Mouse (Mus musculus): ENCODE measurements at regions not wholly inside any gene's neighbourhood (a gene's known extent, or its start where the extent isn't known, plus 50 kb on each side); places are given as distances from the start of the nearest gene placed in this dataset.

DNA sequence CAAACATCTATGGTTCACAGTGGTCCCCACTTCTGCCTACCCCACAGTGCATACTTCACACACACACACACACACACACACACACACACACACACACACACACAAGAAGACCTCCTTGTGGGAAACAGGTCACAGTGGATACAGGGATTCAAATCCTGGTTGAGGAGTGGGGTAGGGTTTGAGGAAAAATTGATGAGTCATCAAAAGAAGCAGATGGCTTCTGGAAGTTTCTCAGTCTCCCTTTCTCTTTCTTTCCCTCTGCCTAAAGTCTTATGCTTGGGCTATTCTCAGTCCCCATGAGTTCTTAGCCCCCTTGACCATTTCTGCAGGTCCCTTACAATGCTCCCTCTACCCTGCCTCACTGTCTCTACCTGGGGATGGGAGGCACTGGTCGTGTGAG is 56.4 kb downstream of the Rassf10 start:
- ATAC-seq (replicated peaks; ENCODE audit: low read depth, poor library complexity, severe bottlenecking), result no peak

DNA sequence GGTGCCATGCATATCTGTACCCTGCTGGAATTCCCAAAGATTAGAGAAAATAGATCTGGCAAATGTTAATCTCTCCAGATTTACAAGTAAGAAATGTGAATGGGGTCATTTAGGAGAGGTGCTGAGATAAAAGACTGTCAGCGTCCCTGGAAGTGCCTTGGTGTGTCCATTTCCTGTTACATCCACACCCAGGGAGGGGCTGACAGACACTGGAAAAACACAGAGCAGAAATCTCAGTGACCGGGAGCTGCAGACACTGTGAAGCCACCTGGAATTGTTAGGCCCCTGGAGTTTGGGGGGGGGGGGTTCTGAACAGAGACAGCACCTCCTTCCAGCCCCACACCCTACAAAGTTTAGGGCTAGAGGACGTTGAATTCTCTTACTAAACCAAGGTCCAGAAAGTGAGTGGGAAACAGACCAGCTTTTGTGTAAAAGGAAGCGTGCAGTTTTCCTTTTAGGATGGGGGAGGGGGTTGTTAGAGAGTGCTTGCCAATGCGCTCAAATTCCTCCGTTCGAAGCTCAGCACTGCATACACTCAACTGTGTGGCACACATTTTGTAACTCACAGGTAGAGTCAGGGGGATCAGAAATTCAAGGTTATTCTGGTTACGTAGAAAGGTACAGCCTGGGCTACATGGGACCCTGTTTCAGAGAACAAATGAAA is 63.5 kb downstream of the Rassf10 start:
- ATAC-seq (replicated peaks; ENCODE audit: low read depth, poor library complexity, severe bottlenecking), result no peak

DNA sequence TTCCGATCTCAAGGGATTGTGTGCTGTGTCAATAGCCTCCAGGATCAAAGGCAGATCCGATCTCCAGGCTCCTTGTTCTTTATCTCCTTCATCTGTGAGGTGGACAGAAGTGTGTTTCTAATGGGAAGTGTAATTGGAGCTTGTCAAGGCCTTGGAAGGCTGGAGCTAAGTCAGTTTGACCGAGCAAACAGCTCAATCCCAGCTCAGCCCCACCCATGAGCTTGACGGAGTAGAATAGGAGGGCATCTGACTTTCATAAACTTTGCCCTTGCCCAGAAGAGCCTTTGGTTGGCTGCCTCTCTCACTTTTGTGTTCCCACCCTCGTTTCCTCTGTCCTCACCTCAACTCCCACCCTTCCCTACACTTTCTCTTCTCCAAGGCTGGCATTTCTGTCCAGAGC is 67.7 kb downstream of the Rassf10 start:
- no peak for ATAC-seq (replicated peaks; ENCODE audit: low read depth, poor library complexity, severe bottlenecking)

DNA sequence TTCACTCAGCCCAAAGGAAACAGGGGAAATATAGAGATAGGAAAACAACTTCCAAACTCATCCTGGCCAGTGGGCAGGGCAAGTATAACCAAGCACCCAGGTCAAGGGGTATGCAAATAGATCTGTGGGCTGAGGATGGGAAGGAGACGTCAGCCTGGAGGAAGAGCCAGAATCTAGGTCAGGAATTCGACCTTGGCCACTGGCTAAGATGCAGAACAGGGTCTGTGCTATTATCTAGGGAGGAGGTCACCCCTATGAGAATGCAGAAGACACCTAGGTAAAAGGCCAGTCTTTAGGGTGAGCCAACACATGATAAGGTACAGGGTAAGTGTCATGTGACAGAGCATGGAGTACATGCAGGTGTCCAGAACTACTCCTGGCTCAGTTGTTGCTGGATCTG is 68.8 kb downstream of the Rassf10 start:
- ATAC-seq (replicated peaks; ENCODE audit: low read depth, poor library complexity, severe bottlenecking), result no peak

DNA sequence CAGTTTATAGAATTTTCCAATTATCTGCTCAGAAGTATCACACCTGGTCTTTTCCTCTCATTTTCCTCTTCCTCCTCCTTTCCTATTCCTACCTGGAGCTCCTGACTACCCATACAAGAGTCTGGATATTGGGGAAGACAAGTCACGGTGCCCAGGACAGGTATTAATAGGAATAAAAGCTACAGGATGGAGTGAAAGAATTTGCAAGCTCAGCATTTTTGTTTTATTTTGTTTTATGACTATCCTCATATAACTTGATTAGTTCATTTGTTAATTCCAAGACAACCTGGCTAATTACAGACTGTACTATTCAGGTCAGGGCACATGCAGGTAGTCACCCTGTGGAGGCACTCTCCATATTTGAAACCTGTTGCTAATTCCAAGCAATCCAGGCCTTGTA is 72.0 kb downstream of the Rassf10 start:
- no peak for ATAC-seq (replicated peaks; ENCODE audit: low read depth, poor library complexity, severe bottlenecking)

DNA sequence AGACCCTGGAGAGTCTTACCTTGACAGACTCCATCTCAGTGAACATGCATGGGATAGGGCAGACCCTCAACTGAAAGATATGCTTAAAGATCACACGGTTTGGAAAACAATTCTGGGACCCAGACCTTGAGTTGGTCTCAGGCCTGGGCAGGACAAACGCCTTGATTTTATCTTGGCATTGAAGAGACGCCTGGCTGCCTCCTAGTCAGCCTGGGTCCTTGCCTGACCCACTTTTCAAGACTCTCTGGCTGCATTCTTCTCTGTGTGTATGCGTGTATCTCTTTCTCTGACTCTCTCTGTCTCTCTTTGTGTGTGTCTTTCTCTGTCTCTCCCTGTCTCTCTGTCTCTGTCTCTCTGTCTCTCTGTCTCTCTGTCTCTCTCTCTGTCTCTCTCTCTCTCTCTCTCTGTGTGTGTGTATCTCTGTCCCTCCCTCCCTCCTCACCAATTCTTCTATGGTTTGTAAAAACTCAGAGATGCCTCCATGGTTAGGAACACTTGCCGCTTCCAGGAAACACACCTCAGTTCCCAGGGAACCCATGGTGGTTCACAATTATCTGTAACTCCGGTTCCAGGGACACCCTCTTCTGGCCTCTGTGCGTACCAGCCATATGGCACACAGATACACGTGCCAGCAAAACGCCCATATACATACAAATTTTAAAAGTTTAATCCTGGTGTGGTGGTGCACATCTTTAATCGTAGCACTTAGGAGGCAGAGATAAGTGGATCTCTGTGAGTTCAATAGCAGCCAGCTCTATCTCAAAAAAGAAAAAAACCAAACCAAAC is 72.7 kb downstream of the Rassf10 start:
- no peak for ATAC-seq (replicated peaks; ENCODE audit: low read depth, poor library complexity, severe bottlenecking)

DNA sequence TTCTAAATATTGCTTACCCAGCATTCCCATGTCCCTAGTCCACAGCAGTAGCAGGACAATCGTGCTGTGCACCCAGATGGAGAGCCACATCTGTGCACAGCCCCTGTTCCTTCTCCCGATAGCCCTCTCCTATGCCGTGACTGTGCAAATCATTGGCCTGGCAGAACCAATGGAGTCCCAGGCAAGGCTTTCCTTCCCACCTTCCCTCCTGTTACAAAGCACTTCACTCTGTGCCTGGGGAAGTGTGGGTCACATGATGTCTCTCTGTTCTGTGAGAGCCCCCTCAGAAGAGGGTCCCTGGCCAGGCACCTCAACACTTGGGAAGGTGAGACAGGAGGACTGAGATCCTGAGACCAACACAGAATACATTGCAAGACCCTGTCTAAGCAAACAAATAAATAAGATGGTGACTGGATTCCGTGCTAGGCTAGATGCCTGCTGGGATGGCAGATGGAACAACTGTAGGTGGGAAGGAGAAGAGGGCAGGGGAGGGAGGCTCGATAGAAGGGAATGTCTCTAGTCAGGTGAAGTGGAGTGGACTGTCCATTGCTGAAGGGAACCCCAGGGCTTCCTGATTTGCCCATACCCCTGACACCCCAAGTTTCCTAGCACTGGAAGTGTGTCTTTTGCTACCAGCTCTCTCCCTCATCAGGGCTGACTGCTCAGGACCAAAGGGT is 73.5 kb downstream of the Rassf10 start:
- no peak for ATAC-seq (replicated peaks; ENCODE audit: low read depth, poor library complexity, severe bottlenecking)

DNA sequence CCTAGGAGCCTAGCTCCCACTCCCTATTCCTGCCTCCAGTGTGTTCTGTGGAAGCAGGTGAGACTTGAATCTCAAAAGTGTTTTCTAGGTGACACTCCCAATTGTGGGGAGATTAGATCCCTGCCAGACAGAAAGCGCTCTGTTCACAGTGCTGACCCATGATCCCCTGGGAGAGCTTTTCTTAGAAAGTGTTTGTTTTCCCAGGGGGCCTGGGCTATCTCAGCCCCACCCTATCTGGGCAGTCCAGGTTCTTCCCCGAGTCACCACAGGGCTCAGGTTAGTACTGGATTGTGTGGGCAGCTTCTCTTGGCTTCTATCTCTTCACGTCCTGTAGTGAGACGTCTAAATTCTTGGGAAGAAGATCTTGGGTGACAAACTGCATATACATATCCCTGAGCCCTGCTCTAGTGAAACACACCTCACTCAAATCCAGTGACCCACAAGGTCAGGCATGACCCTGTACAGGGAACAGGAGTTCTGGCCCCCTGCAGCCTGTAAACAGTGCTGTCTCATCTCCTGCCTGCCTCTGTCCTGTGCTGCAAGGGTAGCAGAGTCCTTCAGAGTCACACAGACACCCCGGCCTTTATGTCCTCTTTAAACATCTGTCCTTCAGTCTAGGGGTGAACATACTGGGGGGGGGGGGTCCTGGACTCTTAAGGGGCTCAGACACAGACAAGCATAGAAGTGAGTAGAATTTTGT is 76.4 kb downstream of the Rassf10 start:
- ATAC-seq (replicated peaks; ENCODE audit: low read depth, poor library complexity, severe bottlenecking), result no peak

DNA sequence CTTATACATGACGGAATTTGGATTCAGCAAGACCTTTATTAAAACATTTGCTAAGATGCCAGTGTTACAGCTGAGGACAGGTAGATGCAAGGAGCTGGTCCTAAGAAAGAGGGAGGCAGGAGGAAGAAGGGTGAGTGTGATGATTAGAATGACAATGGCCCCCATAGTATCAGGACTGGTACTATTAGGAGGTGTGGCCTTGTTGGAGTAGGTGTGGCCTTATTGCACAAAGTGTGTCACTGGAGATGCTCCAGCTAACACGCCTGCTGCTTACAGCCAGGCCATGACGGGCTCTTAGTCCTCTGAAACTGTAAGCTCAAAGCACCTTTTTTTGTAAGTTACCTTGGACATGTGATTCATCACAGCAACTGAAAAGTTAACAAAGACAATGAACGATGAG is 82.0 kb downstream of the Rassf10 start:
- ATAC-seq (replicated peaks; ENCODE audit: low read depth, poor library complexity, severe bottlenecking), result no peak

DNA sequence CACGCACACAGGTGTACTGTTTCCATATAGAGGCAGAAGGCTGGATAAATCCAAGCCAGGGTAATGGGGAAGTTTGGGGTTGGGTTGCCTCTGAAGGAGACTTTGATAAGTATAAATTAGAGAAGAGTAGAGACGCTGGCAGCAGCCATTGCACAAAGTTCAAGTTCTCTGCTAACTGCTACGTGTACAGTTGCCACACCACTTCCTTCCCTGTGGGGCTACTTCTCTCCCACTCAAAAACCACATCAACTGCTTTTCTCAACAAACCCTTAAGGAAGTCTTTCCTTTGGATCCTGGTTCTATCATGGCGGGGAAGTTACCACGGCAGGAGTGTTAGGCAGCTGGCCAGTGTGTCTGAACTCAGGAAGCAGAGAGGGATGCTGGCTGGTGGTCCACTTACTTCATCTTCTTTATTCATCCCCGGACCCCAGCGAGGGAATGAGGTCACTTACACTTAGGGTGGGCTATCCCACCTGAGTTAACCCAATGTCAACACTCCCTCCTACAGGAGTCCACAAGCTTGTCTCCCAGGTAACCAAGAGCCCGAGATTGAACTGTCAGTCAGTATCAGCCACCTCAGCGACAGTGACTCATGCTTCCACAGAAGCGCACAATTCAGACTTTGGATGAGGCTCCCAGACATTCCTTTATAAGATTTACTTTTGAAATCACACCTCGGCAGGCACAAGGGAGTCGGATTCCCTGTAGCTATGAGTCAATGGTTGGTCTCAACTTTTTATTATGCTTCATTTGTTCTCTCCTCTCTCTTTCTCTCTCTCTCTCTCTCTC is 84.3 kb downstream of the Rassf10 start:
- ATAC-seq (replicated peaks; ENCODE audit: low read depth, poor library complexity, severe bottlenecking), result peak; percentile 85

DNA sequence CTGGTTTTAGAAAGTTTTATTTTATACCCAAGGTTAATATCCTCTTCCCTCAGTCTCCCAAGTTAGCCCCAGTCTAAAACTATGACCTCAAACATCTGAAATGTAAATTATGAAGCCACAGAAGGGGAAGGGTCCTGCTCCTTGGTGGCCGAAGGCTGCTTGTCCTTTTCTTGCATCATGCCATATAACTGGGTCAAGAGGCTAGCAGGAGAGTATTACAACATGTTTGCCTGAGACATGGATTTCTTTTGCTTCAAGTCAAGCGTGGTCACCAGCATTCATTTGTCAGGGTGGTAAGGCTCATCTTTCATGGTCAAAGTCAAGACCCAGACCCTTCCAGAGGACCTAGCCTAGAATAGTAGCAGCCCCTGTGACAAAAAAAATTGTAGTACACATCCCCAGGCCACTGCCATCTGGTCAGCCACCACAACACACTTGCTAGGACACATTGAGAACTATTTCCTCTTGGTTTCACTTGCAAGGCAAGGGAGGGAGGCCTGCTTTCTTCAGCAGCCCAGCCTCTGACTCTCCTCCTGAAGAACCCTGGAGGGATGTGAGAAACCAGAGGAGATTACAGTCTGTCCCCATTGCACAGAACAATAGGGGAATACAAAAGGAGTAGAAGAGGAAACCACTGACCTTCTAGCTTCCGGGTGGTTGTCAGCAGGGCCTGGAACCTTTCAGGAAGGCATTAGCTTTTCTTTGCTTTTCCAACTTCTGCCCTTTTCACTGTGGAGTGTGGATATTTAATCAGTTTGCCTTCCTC is 85.3 kb downstream of the Rassf10 start:
- ATAC-seq (replicated peaks; ENCODE audit: low read depth, poor library complexity, severe bottlenecking), result 0 out of 2 replicates have a peak, but pooled peaks have one; percentile 9

DNA sequence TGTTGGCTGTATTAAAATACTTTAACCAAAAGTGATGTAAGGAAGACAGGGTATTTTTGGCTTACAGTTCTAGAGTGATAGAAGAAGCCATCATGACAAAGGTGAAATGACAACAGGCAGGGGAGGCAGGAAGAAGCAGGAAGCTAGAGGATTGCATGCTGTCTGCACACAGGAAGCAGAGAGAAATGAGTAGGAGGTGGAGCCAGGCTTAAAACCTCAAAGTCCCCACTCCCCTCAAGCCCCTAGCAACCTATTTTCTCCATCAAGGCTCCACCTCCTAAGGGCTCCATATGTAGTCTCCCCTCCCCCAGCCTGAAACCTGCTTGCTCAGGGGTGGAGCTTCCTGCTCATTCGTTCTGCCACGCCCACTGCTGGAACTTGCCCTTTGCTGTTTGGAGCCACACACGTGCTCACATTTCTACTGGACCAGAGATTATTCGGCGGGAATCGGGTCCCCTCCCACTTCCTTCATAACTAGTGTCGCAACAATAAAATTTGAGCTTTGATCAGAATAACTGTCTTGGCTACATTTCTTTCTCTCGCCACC is 91.9 kb downstream of the Rassf10 start:
- peak; percentile 82 for ATAC-seq (replicated peaks; ENCODE audit: low read depth, poor library complexity, severe bottlenecking)

DNA sequence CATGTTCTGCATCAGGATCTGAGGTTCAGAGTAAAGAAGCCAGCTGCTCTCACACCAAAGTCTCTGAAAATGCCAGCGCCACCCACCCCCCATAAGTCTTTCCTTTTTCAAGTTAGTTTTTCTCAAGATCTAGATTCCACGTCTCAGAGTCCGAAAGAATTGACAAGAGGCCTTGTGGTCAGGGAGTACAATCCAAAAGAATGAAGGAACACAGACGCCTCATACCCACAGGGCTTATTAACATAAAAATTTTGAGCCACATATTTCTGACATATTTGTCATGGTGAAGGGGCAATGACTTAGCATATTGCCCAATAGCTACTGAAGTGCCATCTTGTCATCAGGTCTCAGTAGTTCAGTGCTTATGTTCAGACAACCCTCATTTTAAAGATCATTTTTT is 92.6 kb downstream of the Rassf10 start:
- ATAC-seq (replicated peaks; ENCODE audit: low read depth, poor library complexity, severe bottlenecking), result peak; percentile 33; the same call in 1 of the 2 replicates

DNA sequence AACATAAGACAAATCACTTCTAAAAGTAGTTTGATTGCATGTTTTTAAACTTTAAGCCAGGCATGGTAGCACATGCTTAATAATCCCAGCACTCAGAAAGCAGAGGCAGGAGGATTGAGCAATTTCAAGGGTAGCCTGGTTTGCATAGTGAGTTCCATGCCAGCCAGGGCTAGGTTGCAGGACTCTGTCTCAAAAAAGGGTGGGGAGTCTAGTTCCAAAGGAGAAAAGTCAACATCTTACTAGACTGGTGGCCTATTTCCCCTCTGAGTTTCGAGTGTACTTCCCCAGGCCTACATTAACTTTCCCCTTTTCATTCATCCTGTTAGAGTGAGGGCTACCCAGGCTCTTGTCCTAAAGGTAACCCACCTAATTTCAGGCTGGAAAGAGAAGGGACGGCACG is 93.8 kb downstream of the Rassf10 start:
- ATAC-seq (replicated peaks; ENCODE audit: low read depth, poor library complexity, severe bottlenecking), result 0 out of 2 replicates have a peak, but pooled peaks have one; percentile 31

DNA sequence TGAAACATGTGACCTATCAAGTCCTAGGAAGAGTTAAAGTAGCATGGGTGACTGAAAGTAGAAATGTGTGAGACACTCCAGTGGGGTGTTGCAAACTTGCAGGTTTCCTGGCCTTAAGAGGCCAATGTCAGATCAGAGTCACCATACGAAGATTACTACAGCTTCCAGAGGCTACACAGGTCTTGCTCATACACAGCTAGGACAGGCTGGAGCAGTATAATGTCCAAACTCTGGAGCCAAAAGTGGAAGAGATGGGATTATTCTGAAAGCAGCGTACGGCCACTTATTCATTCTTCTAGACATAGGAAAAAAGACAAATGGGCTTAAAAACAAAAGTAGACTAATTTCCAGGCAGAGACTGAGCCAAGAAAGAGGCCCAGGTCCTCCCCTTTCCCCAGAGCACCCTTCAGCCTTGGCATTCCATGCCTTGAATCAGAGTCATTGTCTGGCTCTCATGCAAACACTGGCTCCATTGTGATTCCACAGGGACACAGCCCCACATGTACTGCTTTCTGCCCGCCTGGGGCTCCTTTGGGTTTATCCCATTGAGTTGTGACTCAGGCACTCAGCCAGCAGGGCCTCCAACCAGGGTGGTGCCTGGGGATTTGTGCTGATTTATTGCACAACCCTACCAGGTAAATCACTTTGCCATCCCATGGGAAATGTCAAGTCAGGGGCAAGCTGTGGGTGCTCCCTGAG is 94.5 kb downstream of the Rassf10 start:
- ATAC-seq (replicated peaks; ENCODE audit: low read depth, poor library complexity, severe bottlenecking), result no peak

DNA sequence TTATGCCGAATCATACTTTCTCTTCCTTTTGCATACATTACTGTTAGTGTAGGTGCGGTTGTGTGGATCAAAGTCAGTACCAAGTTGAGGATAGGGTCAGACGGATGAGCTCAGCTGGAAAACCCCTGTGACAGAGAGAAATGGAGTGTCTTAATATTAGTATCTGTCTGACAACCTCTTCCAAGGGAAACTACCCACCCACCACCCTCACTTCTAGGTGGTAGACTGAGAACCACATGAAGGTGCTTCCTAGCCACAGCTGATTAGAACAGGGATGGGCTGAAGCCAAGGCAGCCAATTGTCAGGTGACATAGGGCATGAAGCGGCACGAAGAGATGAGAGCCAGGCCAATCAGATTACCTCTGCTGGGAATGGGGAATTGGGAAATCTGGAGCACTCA is 95.7 kb downstream of the Rassf10 start:
- no peak for ATAC-seq (replicated peaks; ENCODE audit: low read depth, poor library complexity, severe bottlenecking)

DNA sequence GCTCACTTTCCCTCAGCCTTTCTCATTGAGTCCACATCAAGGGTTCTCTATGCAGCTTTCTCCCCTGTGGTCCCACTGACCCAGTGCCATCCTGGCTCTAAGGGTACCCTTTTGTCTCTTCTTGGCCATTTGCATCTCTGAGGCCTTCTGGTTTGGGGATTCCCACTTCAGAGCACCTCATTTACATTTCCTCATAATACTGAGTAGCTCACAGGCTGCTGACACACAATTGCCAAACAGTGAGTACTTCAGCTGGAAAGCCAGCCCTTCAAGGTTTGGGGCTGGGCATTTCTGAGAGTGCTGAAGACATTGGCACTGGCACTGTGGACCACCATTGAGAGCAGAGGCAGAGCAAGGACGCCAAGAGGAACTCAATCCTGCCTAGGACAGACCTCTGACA is 99.2 kb downstream of the Rassf10 start:
- no peak for ATAC-seq (replicated peaks; ENCODE audit: low read depth, poor library complexity, severe bottlenecking)

DNA sequence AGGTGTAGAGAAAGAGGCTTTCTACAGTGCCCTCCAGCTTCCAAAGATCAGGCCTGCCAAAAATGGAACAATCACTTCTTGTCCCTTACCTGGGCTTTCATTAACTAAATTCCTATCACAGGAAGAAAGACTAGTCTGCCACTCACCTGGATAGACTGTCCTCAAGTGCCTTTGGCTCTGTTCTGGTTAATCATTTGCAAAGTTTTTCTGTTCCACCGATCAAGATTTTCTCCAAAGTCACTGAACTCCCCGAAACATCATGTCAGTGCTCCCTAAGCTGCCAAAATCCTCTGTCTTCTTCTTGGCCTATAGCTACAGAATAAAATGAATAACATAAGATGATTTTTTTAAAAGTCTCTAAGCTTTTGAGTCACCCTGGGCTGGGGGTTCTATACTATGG is 102.7 kb downstream of the Rassf10 start:
- no peak for ATAC-seq (replicated peaks; ENCODE audit: low read depth, poor library complexity, severe bottlenecking)

All from common myeloid progenitor, adult 5-6 weeks (primary cell).